Comparison of ENCODE assay signal across 20 mouse cellular contexts in genomic region chr5:110347006-110347405, GRCm38 (mm10). TPM values are rescaled to one million over a fixed set of nuclear protein-coding genes. Genes with fewer than 3 reads are reported as not detected.
DNase-seq lines count a peak whose midpoint lies in the region.
"Had no signal": no experiment of that assay in that cellular context is flagged by ENCODE, and none has a peak within 500 bp of the region (broad histone marks: within the 10 kb centered on the region; RNA-seq: fewer than 3 reads in every experiment).

No protein-coding gene starts in this region.

- peak; percentile 53 for DNase-seq in testis, postnatal 14 days (ENCODE audit: low spot score)
- no peak for DNase-seq in testis, postnatal 10 days (ENCODE audit: low spot score)
- DNase-seq in 416B (ENCODE audit: low read depth) = peak; percentile 71
- no peak for DNase-seq in left cerebral cortex, adult 8-10 months (ENCODE audit: low spot score in 2 of 2)
- DNase-seq: adrenal gland, adult 2 months; adrenal gland, adult 8-10 months; adrenal gland, postnatal 10 days; adrenal gland, postnatal 14 days; adrenal gland, postnatal 25 days; adrenal gland, postnatal 36 days; B cell, adult 2 months; cerebellum, adult 11 months; cerebellum, adult 11-12 months; cerebellum, adult 18-20 months; cerebellum, adult 2 months had no signal

RNA-seq across cellular contexts. Expression of gene Lrcol1, which starts 2.5 kb away (rescaled TPM):
- not detected for total RNA-seq in left cerebral cortex, adult 8-10 months (2022)
- total RNA-seq: adrenal gland, adult 18-20 months; adrenal gland, adult 2 months; adrenal gland, adult 8-10 months; adrenal gland, postnatal 10 days; adrenal gland, postnatal 14 days; adrenal gland, postnatal 25 days; adrenal gland, postnatal 36 days; adrenal gland, postnatal 4 days; CH12.LX; G1E; MEL had no signal

RNA-seq across cellular contexts. Expression of gene P2rx2, which starts 4.0 kb away (rescaled TPM):
- under 1 TPM in 1 of 4 experiments, not detected in 3; 0.32 TPM for total RNA-seq in left cerebral cortex, adult 8-10 months (2022)
- total RNA-seq: CH12.LX, G1E had no signal

Comparison
In these comparisons a context has a peak if more than half of its experiments do, and no peak if none do; other contexts are left out.
1. DNase-seq: peak in testis, postnatal 14 days (single experiment) and 416B (single experiment); none in testis, postnatal 10 days (single experiment) and left cerebral cortex, adult 8-10 months (0 of 2).